Mouse (Mus musculus): ENCODE results near the gene Ppp1r16b.
A peak's percentile ranks its signal among the peaks of the same experiment; 100 is the strongest.

The Ppp1r16b gene

DNA sequence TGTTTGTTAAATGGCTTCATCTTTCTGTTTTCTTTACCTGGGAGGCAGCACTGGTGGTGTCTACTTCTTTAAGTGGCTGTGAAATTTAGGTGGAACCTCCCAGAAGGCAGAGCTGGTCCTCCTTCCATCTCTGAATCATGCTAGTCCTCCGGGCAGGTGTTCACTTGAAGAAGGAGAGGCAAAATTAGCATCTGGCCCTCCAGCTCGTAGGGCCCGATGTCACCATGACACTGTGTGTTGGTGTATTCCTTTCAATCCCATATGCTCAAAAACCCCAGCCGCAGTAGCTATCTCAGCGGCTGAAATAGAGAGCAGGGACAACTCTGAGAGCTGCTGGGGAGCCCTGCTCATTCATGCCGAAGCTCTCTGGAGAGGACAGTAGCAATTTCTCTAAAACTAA, 27.0 kb downstream of the Ppp1r16b start:
- peak in 1 of 2 experiments; percentile 59 for DNase-seq (ENCODE audit: low spot score in 2 of 2)

DNA sequence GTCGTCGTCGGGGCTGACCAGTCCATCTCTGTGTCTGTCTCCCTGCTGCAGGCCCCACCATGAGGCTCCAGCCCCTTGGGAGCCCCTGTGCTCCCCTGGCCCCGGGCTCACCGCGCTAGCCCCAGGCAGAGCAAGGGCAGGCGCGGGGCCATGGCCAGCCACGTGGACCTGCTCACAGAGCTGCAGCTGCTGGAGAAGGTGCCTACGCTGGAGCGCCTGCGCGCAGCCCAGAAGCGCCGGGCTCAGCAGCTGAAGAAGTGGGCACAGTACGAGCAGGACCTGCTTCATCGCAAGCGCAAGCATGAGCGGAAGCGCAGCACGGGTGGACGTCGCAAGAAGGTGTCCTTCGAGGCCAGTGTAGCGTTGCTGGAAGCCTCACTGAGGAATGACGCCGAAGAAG, 30.6 kb downstream of the Ppp1r16b start:
- DNase-seq (ENCODE audit: low spot score in 2 of 2), result no peak

DNA sequence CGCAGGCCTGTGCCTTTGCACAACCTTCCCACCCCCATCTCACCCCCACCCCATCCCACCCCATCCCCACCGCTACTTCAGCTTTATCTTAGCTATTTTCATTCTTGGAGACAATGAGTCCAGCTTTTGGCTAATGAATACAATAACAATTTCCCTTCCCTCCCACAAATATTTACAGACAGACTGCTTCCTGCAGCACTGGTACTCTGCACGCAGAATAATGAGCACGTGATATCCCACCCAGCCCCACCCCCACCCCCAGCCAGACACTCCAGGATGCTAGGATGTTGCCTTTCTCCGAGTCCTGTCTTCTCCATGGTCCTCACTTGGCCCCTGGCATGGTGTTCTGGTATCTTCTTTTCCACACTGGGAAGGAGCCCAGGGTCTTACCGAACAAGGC, 31.3 kb downstream of the Ppp1r16b start:
- DNase-seq (ENCODE audit: low spot score in 2 of 2), result no peak

DNA sequence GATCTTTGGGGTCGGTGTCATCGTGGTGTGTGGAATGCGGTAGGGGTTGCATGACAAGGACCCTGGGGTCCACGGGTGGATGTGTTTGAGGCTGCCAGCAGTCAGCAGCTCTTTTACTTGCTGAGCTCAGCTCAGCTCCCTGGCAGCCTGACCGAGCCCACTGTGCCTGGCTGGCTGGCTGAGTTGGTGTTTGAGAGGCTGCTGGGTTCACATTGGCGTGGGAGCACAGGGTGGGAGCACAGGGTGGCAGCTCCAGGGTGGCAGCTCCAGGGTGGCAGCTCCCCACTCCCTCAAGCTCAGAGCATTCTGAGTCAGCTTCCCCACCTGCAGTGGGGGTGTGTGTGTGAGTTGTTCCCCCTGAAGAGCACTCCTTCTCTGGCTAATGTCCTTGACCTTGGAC, 34.7 kb downstream of the Ppp1r16b start:
- no peak for DNase-seq (ENCODE audit: low spot score in 2 of 2)

DNA sequence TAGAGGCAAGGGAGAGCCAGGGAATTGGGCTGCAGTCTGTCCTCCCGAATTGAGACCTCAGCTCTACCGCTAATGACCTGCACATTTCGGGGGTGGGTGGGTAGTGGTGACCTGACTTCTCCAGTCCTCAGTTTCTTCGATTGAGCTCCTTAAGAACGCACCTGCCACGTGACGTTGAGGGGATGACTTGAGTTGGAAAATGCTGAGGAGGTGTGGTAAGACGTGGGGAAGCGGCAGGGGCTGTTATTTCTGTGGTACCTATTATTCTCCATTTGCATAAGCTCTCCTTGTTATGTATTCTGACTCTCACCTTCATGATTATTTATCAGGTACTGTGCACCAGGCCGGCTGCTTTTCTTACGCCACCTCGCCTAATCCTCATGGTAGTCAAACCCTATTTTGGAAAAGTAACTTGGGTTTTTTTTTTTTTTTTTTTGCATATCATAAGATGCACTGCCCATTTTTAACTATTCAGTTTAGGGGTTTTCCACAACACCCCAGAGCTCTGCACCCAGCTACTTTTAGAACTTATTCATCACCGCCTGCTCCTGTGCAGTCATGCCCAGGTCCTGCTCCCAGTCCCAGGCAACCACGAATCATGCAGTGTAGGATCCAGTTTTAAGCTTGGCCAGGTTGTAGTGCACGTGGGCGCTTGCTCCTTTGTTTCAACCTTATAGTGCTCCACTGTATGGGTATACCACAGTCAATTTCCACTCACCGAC, 35.5 kb downstream of the Ppp1r16b start:
- no peak for DNase-seq (ENCODE audit: low spot score in 2 of 2)

DNA sequence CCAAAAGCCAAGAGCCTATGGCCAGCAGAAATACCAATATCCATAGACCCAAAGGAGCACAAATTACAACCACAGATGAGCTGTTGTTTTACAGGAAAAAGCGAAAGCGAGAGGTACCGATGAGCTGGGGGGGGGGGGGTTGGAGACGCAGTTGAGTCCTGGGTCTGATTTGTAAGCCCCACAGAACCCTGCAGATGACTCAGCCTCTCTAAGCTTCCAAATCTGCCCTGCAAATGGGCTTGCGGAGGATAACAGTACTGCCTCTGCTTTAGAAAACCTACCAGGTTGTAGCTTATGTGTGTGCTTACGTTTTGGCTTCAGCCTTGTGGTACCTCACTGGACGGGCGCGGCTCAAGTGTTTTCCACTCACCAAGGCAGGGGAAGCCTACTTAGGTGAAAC, 36.3 kb downstream of the Ppp1r16b start:
- DNase-seq (ENCODE audit: low spot score in 2 of 2), result no peak

DNA sequence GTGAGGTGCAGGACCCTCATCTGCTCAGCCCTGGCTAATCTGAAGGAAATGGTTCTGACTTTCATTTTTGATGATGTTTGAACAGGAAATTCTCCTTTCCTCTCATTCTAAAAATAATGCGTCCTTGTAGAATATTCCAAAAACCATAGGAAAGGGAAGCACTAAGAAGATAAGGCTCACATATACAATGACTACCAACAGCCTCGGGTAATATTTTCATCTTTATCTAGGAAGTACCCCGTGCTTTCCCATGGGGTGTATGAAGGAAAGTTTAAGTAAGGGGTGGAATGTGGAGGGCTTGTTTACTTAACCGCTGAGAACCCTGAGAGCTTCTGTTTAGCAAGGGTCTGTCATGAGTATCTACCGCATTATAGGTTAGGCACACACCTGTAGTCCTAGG, 37.0 kb downstream of the Ppp1r16b start:
- DNase-seq (ENCODE audit: low spot score in 2 of 2), result no peak

DNA sequence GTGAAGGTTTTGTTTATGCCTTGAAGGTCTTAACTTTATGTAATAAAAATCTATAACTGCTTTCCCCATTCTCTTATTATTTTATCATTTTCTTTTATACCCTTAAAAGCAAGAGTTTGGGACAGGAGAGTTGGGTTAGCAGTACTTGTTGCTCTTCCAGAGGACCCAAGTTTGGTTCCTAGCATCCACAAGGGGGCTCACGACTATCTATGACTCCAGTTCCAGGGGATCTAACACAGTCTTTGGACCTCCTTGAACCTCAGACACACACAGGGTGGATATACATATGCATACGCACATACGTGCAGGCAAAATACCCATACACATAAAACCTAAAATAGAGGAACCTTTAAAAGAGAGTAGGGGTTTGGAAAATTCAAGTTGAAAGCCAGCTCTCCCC, 39.5 kb downstream of the Ppp1r16b start:
- DNase-seq (ENCODE audit: low spot score in 2 of 2), result no peak

DNA sequence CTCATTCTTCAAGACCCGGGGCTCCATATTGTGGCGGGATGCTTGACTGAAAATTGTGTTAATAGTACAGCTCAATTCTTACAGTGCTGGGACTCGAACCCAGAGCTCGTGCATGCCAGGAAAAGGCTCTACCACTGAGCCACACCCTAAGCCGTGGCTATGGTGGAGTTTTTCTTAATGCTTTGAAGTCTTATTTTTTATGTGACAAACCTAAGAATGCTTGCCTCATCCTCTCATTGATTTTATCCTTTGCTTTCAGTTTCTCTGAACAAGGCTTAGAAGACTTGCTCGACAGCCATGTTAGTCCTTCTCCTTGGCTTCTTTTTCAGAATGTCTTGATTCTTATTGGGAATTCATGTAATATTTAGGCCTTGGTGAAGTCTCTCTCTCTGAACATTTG, 40.3 kb downstream of the Ppp1r16b start:
- no peak for DNase-seq (ENCODE audit: low spot score in 2 of 2)

DNA sequence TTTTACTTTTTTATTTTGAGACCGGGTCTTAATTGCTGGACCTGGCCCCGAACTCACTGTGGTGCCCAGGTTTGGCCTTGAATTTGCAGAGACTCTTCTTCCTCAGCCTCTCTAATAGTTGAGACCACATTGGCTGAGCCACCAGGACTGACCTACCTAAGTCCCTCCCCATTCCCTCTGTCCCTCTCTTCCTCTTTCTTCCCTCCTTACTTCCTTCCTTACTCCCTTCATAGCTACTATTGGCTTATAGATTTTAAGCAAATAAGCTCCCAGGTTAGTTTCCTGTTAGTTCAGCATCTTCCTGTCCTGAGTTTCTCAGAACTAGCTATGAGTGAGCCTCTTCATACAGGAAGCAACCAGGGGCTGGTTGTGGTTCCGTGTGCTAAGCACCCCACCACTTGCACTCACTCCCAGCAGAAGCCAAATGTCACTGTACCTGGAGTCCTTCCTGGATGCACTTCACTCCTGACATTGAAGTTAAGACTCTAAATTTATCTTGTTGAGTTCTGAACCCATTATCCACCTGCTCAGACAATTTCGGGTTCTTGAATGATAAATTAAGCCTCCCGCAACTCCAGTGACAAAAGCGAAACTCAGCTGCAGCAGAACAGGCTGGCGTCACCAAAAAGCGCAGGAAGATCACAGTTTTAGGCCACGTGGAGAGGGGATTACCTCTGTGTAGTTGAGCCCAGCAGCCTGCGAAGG, 41.7 kb downstream of the Ppp1r16b start:
- no peak for DNase-seq (ENCODE audit: low spot score in 2 of 2)

DNA sequence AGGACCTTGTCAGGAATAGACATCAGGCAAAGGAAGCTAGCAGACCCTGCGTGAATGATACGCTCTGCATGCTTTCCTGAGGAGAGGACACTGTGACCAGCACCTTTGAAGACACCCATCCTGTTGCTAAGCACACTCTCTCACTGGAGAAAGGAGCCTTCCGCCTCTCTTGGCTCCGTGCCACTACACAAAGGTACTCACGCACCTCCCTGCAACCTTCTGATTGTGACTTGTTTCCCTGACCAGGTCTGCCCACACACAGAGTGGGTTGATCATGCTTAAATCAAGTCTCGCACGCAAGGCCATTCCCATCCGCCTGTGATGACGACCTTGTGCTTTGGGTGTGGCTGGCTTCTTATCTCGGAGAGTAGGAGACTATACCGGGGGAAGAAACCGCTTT, 42.9 kb downstream of the Ppp1r16b start:
- no peak for DNase-seq (ENCODE audit: low spot score in 2 of 2)

DNA sequence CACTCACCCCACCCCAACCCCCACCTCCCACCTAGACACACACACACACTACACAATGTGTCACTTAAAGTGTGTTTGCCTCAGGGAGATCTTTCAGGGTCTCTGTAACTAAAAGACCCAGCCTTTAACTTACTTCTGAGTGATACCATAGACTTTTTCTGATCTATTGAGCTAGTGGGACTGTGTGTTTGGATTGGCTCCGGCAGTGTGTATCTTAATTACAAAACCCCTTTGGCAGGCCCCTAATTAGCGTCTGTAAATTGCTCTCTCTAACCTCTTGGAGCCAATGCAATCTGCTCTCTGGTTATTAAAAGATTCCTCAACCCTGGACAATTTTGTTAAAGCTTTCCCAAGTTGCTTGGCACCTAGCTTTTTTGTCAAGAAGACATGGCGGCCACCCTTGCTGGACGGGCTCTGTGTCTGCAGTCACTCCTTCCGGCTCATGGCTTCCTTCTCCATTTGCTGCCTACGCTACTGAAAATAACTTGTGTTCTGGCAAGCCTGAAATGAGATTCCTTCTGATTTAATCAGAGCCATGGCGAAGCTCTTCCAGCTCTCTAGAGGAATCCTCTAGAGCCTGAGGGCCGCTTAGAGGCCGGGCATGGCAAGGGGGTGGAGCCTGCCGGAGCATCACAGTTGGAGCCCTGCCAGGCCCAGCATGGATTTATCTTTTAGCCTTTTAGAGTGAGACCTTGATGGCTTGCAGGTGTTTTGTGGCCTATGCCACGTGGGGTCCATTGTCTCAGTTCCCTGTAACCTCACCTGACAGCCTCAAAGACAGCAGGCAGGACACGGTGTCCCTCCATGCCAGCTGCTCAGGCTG, 46.9 kb downstream of the Ppp1r16b start:
- peak in 1 of 2 experiments; percentile 70 for DNase-seq (ENCODE audit: low spot score in 2 of 2)

DNA sequence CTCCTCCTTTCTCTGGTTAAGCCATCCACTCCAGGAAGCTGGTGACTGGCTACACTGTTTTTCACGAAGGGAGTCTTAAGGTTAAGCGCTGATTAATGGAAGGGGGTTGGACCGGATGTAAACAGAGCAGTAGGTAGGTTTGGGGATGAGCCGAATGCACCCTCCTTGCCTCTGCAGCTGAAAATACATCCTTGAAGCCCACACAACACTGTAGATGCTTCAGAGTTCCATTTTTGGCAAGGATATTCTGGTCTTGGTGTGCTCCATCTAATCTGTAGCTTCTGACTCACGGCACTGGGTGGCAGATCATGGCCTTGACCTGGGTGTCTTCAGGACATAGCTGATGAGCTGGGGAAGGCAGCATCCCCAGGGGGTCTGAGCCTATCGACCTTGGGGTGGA, 49.6 kb downstream of the Ppp1r16b start:
- DNase-seq (ENCODE audit: low spot score in 2 of 2), result no peak

DNA sequence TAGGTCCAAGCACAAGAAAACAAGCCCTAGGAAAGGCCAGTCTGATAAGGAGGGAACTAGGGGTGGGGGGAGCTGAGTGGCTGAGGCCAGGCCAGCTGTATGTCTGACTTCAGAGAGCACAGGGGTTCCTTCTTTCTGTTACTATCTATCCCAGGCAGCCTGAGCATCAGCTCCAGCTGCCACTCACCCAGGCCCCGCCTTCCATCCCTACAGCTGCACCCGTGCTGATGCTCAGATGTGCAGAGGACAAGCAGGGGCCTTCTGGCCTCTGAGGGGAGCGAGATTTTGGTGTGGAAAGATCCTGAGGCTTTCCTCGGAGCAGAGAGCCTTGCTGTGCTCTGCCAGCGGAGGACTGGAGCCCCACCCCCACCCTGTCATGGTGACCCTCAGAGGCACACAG, 50.9 kb downstream of the Ppp1r16b start:
- no peak for DNase-seq (ENCODE audit: low spot score in 2 of 2)

DNA sequence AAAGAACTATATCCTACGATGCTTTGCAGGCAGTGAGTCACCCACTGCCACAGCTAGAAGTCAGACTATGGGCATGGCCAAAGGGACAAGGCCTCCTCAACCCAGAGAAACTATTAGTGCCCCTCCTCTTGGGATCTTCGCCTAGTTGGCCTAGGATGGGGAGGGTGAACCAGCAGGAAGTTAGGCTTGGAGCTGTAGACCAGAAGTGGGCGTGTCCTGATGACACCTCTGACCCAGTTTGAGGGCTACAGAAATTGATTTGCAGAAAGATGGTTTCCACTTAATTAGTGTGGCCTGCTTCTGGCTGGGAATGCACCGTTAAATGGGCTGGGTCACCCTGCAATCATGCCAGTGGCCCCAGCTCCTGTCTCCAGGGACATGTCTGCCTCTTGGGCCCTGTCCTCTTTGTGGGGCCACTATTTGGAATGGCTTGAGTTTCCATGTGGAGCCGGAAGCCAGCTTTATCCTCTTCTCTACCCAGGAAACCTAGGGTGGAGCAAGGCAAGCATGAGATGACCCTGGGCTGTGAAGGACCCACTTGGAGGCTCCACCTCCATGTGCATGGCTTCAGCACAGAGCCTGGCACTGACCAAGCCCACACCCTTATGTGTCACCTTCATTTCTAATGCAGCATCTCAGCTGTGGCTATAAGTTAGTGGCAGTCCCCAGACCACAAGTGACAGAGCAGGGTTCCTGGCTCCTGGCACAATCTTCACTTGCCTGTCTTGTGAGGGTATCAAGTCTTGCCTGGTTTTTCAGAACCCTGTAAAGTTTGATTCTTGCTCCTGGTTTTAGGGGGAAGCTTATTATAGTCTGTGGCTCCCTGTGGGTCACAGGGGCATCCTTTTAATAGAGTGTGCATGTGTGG, 52.6 kb downstream of the Ppp1r16b start:
- no peak for DNase-seq (ENCODE audit: low spot score in 2 of 2)

DNA sequence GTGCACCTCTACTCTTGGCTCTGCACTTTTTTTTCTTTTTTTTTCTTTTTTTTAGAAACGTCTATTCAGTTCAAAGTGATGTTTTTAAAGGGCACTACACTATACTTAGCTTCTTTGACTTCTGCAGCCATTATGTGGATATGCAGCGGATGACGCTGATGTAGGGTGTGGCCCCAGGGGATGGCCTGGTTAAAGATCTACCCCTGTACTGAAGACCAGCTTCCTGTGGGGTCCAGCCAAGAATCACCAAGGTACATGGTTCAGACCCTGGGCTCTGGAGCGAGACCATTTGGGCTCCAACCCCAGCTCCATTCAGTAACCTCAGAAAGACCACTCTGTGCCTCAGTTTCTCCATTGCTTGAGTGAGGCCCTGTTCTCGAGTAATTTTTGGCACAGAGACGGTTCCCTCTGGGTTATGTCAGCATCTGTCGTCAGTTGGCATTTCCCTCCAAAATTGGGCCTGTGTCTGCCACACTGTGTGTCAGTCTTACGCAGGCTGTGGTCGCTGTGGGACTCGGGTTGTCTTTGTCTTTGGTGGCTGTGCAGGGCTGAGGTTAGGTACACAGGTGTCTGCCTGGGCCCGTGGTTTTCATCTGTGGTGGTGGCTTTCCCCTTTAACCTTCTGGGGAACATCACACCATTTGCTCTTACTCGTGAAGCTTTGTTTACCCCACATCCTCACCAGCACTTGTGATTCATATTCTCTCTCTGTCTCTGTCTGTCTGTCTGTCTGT, 53.8 kb downstream of the Ppp1r16b start:
- no peak for DNase-seq (ENCODE audit: low spot score in 2 of 2)

DNA sequence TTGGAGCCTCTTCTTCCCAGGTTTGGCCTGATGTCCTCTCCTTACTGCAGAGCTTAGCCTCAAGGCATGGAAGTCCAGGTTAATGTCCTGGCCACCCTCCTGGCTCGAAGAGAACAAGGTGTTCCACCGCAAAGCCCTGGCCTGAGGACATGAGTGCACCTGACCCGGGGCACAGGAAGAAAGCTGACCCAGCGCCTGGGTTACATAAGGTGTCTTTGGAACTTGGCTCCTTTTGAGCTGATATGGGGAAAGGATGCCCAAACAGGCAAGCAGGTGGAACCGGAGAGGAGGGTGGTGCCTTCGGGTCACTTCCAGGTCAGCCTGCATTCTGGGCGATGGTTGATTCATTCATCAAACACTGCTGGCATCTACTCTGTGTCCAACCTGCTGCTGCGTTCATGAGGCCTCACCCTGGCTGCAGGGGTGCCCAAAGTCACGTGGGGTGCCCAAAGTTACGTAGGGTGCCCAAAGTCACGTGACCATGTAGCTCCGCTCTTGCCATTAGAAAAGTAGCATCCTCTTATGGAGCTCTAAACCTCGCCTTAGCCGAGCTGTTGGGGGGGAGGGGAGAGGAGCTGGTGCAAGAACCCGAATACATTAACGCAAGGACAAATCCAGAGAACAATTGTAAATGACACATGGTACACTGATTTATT, 55.6 kb downstream of the Ppp1r16b start:
- no peak for DNase-seq (ENCODE audit: low spot score in 2 of 2)

DNA sequence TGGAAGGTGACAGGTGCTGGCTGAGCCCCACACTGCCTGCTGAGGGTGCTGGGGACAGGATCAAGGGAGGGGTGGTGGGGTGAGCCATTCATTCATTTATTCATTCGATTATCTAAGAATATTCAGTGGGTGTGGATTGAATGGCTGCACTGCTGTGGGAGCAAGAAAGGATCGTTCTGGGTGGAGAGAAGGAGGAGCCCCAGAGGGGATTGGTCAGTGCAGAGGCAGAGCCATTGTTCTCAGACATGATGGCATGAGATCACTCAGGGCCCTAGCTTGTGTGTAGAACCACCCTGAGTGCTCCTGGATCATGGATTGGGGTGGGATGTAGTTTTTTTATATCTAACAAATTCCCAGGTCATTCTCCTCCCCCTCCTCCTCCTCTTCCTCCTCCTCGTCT, 56.3 kb downstream of the Ppp1r16b start:
- DNase-seq (ENCODE audit: low spot score in 2 of 2), result no peak

DNA sequence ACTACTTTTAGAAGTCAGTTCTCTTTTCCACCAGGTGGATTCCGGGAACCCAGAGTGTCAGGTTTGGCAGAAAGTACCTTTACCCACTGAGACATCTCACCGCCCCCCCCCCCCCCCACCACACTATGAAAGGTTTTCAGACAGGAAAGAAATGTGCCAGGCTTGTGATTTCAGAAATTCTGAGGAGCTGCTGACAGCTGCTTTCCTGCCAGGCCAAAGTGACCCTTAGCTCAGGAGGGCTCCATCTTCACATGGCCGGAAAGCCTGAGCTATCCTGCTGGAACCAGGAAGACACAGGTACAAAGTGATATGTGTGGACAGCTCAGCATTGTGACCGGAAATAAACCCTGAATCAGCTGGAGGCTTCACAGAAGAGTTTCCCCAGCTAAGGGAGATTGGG, 56.9 kb downstream of the Ppp1r16b start:
- no peak for DNase-seq (ENCODE audit: low spot score in 2 of 2)

DNA sequence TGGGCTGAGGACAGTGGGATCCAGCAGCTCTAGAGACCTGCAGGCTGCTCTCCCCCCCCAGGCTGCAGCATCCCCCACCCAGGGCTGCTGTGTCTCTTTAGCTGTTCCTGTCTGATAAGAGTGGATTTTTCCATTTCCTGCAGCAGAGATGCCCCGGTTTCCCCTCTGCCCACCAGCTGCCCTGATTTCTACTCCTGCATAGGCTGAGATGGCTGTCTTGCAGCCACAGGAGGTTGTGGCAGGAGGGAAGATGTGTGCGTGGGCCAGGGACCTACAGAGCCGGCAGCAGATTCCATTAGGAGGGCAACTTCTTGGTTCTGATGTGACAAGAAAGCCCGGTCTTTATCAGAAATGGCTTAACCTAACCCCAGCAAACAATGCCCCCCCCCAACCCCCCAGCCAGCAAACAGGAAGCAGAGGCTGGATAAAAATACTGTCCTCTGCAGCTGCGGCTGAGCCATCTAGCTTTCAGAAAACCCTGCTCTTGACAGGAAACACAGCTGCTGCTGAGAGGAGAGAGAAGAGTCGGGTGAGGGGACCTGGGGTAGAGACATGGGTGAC, 57.9 kb downstream of the Ppp1r16b start:
- no peak for DNase-seq (ENCODE audit: low spot score in 2 of 2)

All from left cerebral cortex, adult 9 months (tissue).